Comparison of ENCODE assay signal across 24 mouse cellular contexts in the genomic region with DNA sequence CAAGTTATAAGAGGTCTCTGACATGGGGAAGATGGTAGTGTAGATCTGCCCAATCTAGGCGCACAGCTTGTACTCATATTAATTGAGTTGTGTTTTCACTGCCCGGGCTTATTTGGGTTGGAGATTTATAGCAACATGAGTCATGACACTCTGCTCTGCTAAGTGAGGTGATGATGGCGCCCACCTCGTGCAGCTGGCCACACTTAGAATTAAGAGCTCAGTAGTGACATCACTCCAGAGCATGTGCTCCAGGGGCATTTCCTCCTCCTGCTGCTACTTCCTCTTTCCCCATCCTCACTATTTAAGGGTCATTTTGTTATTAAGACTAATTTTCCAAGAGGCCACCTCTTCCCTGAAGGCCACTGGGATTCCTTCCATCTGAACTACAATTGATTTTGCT.
DNase-seq lines count a peak whose midpoint lies in the region; ATAC-seq and TF ChIP-seq lines count a peak whose summit lies in the region.
"Had no signal": no experiment of that assay in that cellular context is flagged by ENCODE, and none has a peak within 500 bp of the region (broad histone marks: within the 10 kb centered on the region; RNA-seq: fewer than 3 reads in every experiment).

No protein-coding gene starts in this region.

- peaks cover 4% of the 10 kb centered on the region; the same call in 1 of the 2 replicates for H3K4me1 ChIP-seq in lung, embryonic 16.5 days (replicated peaks; ENCODE audit: control insufficient read depth, insufficient read depth, low read length)
- H3K4me1 ChIP-seq in kidney, embryonic 14.5 days (ENCODE audit: control insufficient read depth, insufficient read depth, low read length), result no peaks in the 10 kb centered on the region
- H3K4me1 ChIP-seq: embryonic facial prominence, embryonic 12.5 days; forebrain, embryonic 13.5 days; heart, embryonic 15.5 days; intestine, embryonic 15.5 days had no signal

- intact Hi-C loops in gastrocnemius, adult 2 months (cut with DNase I), result no loop called here

- H3K79me2 ChIP-seq in macrophage (ENCODE audit: inconsistent target), result no peaks in the 10 kb centered on the region

- no peak overlapping the region for H3K9ac ChIP-seq in lung, embryonic 16.5 days (ENCODE audit: low read length)
- H3K9ac ChIP-seq in kidney, embryonic 14.5 days (ENCODE audit: low read depth, low read length), result no peak overlapping the region
- H3K9ac ChIP-seq: embryonic facial prominence, embryonic 12.5 days; forebrain, embryonic 13.5 days; forebrain, postnatal 0 days; heart, embryonic 15.5 days; hindbrain, embryonic 14.5 days; intestine, embryonic 15.5 days had no signal

- TF ChIP-seq CTCF in gastrocnemius, adult 2 months (IDR thresholded peaks at IDR 0.05), result no peak

- H3K4me3 ChIP-seq in lung, embryonic 16.5 days (ENCODE audit: low read length), result no peak overlapping the region
- no peak overlapping the region for H3K4me3 ChIP-seq in macrophage (ENCODE audit: inconsistent target)
- no peak overlapping the region for H3K4me3 ChIP-seq in gastrocnemius, adult 2 months
- H3K4me3 ChIP-seq in kidney, embryonic 14.5 days (ENCODE audit: low read length), result no peak overlapping the region
- H3K4me3 ChIP-seq: embryonic facial prominence, embryonic 12.5 days; forebrain, embryonic 13.5 days; heart, adult 2 months; heart, embryonic 15.5 days; intestine, embryonic 15.5 days had no signal

- no peaks in the 10 kb centered on the region for H3K9me3 ChIP-seq in lung, embryonic 16.5 days (ENCODE audit: control insufficient read depth, low read length)
- H3K9me3 ChIP-seq in kidney, embryonic 14.5 days (ENCODE audit: control insufficient read depth, low read length), result no peaks in the 10 kb centered on the region
- H3K9me3 ChIP-seq: embryonic facial prominence, embryonic 12.5 days; forebrain, embryonic 13.5 days; heart, embryonic 15.5 days; intestine, embryonic 15.5 days had no signal

- ATAC-seq in lung, embryonic 16.5 days (ENCODE audit: low read depth), result 0 out of 2 replicates have a peak, but pooled peaks have one; percentile 12
- no peak for ATAC-seq in kidney, embryonic 14.5 days (ENCODE audit: low FRiP score, low TSS enrichment)
- ATAC-seq: activated CD4-positive, CD25-positive, alpha-beta regulatory T cell, adult 4 months; forebrain, embryonic 13.5 days; forebrain, postnatal 0 days; intestine, embryonic 15.5 days; Patski had no signal

- H3K4me2 ChIP-seq in lung, embryonic 16.5 days (ENCODE audit: low read depth, low read length), result no peak overlapping the region
- no peak overlapping the region for H3K4me2 ChIP-seq in kidney, embryonic 14.5 days (replicated peaks; ENCODE audit: low read depth, low read length)
- H3K4me2 ChIP-seq: embryonic facial prominence, embryonic 12.5 days; forebrain, embryonic 13.5 days; heart, embryonic 11.5 days; heart, embryonic 15.5 days; hindbrain, embryonic 14.5 days; intestine, embryonic 15.5 days had no signal

- no peaks in the 10 kb centered on the region for H3K27me3 ChIP-seq in lung, embryonic 16.5 days (ENCODE audit: control insufficient read depth, insufficient read depth, low read depth, low read length)
- no peaks in the 10 kb centered on the region for H3K27me3 ChIP-seq in splenic B cell, adult 2 months (ENCODE audit: control insufficient read depth, insufficient read depth, low read length, poor library complexity, severe bottlenecking)
- no peaks in the 10 kb centered on the region for H3K27me3 ChIP-seq in kidney, embryonic 14.5 days (ENCODE audit: control insufficient read depth, insufficient read depth, low read length)
- H3K27me3 ChIP-seq: embryonic facial prominence, embryonic 12.5 days; forebrain, embryonic 13.5 days; heart, embryonic 15.5 days; intestine, embryonic 15.5 days; Patski had no signal

- no peaks in the 10 kb centered on the region for H3K36me3 ChIP-seq in lung, embryonic 16.5 days (ENCODE audit: control insufficient read depth, insufficient read depth, low read length)
- H3K36me3 ChIP-seq in macrophage (ENCODE audit: inconsistent target), result no peaks in the 10 kb centered on the region
- no peaks in the 10 kb centered on the region for H3K36me3 ChIP-seq in splenic B cell, adult 2 months (ENCODE audit: control insufficient read depth, insufficient read depth, low read length, poor library complexity, severe bottlenecking)
- H3K36me3 ChIP-seq in kidney, embryonic 14.5 days (ENCODE audit: control insufficient read depth, insufficient read depth, low read length), result no peaks in the 10 kb centered on the region
- H3K36me3 ChIP-seq: embryonic facial prominence, embryonic 12.5 days; heart, embryonic 15.5 days; intestine, embryonic 15.5 days had no signal

- 67% methylated on average over 4 of the region's 4 CpGs for WGBS in lung, embryonic 16.5 days
- 21% methylated on average over 4 of the region's 4 CpGs for WGBS in macrophage (ENCODE audit: missing documents)
- WGBS in kidney, embryonic 14.5 days, result 73% methylated on average over 4 of the region's 4 CpGs

- DNase-seq in lung, postnatal 36 days, result no peak
- DNase-seq in brain, adult 2 months (ENCODE audit: low read depth, low spot score), result peak; percentile 50
- peak; percentile 19 for DNase-seq in splenic B cell, adult 2 months (ENCODE audit: low read depth, low spot score)
- no peak for DNase-seq in gastrocnemius, adult 2 months
- DNase-seq in layer of hippocampus, postnatal 14 days (ENCODE audit: low spot score in 2 of 2), result no peak
- DNase-seq: adrenal gland, postnatal 14 days; cerebellum, adult 2 months; embryo, embryonic 11 days; forebrain, postnatal 0 days; gastrocnemius, postnatal 36 days; heart, adult 2 months; heart, postnatal 14 days; kidney, adult 18-20 months had no signal

- H3K27ac ChIP-seq in lung, embryonic 16.5 days (ENCODE audit: low read length), result no peak overlapping the region
- H3K27ac ChIP-seq in macrophage, result peak overlapping the region; percentile 83
- no peak overlapping the region for H3K27ac ChIP-seq in gastrocnemius, adult 2 months
- H3K27ac ChIP-seq in kidney, embryonic 14.5 days (ENCODE audit: low read depth, low read length), result no peak overlapping the region
- H3K27ac ChIP-seq: embryonic facial prominence, embryonic 12.5 days; forebrain, embryonic 13.5 days; heart, adult 2 months; heart, embryonic 15.5 days; hindbrain, embryonic 14.5 days; intestine, embryonic 15.5 days had no signal

Comparison
In these comparisons a context has a peak if more than half of its experiments do, and no peak if none do; other contexts are left out.
1. DNase-seq: peak in brain, adult 2 months (single experiment) and splenic B cell, adult 2 months (single experiment); none in lung, postnatal 36 days (single experiment), gastrocnemius, adult 2 months (single experiment) and layer of hippocampus, postnatal 14 days (0 of 2).